Mouse (Mus musculus) MEL (cell line): ENCODE data around the gene Moxd1. TPM values are rescaled to one million over a fixed set of nuclear protein-coding genes. Genes with fewer than 3 reads are reported as not detected.

ENCODE experiments used
- DNase-seq: peaks from one replicate; pipeline ENCODE4 v3.0.0; 2011; ENCODE audit warnings: low read depth, low spot score
- H3K27ac ChIP-seq: 2 replicates; pipeline ENCODE4 v1.5.1; 2012; ENCODE audit warnings: low read depth, mild to moderate bottlenecking, control low read depth, low read length, moderate library complexity; ENCODE audit not compliant: control insufficient read depth
- H3K27me3 ChIP-seq, 2 experiments: fragments of 150-350 bp in 1 of 2; sonication (generic) in 1 of 2; 2 replicates each; pipeline ENCODE4 v1.6.1; 2012; ENCODE audit warnings: low read length in 2 of 2, mild to moderate bottlenecking in 2 of 2, improper control_type of control experiment in 1 of 2, moderate library complexity in 1 of 2; ENCODE audit not compliant: insufficient read depth in 2 of 2, control insufficient read depth in 1 of 2
- H3K36me3 ChIP-seq, 2 experiments: 2 replicates each; pipeline ENCODE4 v1.6.1; 2012 to 2014; ENCODE audit warnings: low read length in 2 of 2, improper control_type of control experiment in 1 of 2, inconsistent platforms in 1 of 2, mild to moderate bottlenecking in 1 of 2; ENCODE audit not compliant: insufficient read depth in 2 of 2, control insufficient read depth in 1 of 2
- H3K4me1 ChIP-seq, 2 experiments: fragments of 150-350 bp in 1 of 2; sonication (generic) in 1 of 2; 2 replicates each; pipeline ENCODE4 v1.6.1; 2012; ENCODE audit warnings: low read length in 2 of 2, improper control_type of control experiment in 1 of 2, mild to moderate bottlenecking in 1 of 2; ENCODE audit not compliant: insufficient read depth in 2 of 2, control insufficient read depth in 1 of 2
- H3K4me3 ChIP-seq, 2 experiments: fragments of 150-350 bp in 1 of 2; sonication (generic) in 1 of 2; 2 replicates each; pipeline ENCODE4 v1.5.1; 2012; ENCODE audit warnings: low read depth in 2 of 2, low read length in 2 of 2, mild to moderate bottlenecking in 2 of 2, moderate library complexity in 2 of 2, control low read depth in 1 of 2, improper control_type of control experiment in 1 of 2; ENCODE audit not compliant: control insufficient read depth in 1 of 2, insufficient read depth in 1 of 2
- H3K79me2 ChIP-seq: 2 replicates; pipeline ENCODE4 v1.6.1; 2012; ENCODE audit warnings: mild to moderate bottlenecking, low read length, moderate library complexity; ENCODE audit not compliant: control insufficient read depth, poor library complexity, insufficient read depth
- H3K9ac ChIP-seq: 2 replicates; pipeline ENCODE4 v1.6.1; 2012; ENCODE audit warnings: low read depth, mild to moderate bottlenecking, control low read depth, low read length, moderate library complexity; ENCODE audit not compliant: control insufficient read depth, poor library complexity, severe bottlenecking
- H3K9me3 ChIP-seq: fragments of 150-350 bp; sonication (generic); replicated peaks from 2 replicates; pipeline ENCODE4 v1.6.1; 2012; ENCODE audit warnings: mild to moderate bottlenecking, low read length, improper control_type of control experiment, moderate library complexity; ENCODE audit not compliant: insufficient read depth
- BHLHE40 ChIP-seq: IDR thresholded peaks from 2 replicates; pipeline ENCODE4 v1.6.1; 2012; ENCODE audit warnings: low read depth, mild to moderate bottlenecking, inconsistent platforms, low read length, improper control_type of control experiment, borderline replicate concordance
- CHD2 ChIP-seq: IDR thresholded peaks from 2 replicates; pipeline ENCODE4 v1.6.1; 2011; ENCODE audit warnings: low read length, improper control_type of control experiment
- CTCF ChIP-seq, 3 experiments: IDR thresholded peaks in 2 of 3; conservative IDR thresholded peaks in 1 of 3; 2 replicates each; pipeline ENCODE4 v1.5.1; 2011 to 2012; ENCODE audit warnings: low read length in 3 of 3, low read depth in 2 of 3, mild to moderate bottlenecking in 2 of 3, improper control_type of control experiment in 1 of 3, inconsistent platforms in 1 of 3, mixed read lengths in 1 of 3, moderate library complexity in 1 of 3; ENCODE audit not compliant: control insufficient read depth in 1 of 3, insufficient read depth in 1 of 3, poor library complexity in 1 of 3, severe bottlenecking in 1 of 3
- E2F4 ChIP-seq: IDR thresholded peaks from 2 replicates; pipeline ENCODE4 v1.6.1; 2011; ENCODE audit warnings: low read depth, low read length, improper control_type of control experiment, borderline replicate concordance
- EP300 ChIP-seq, 2 experiments: IDR thresholded peaks; 2 replicates each; pipeline ENCODE4 v1.6.1; 2011; ENCODE audit warnings: improper control_type of control experiment in 2 of 2, low read length in 2 of 2, low read depth in 1 of 2, mild to moderate bottlenecking in 1 of 2
- ETS1 ChIP-seq: IDR thresholded peaks from 2 replicates; pipeline ENCODE4 v1.6.1; 2012; ENCODE audit warnings: low read depth, mild to moderate bottlenecking, inconsistent platforms, low read length, improper control_type of control experiment, moderate library complexity
- GABPA ChIP-seq: IDR thresholded peaks from 2 replicates; pipeline ENCODE4 v1.6.1; 2012; ENCODE audit warnings: low read depth, mild to moderate bottlenecking, inconsistent platforms, low read length, improper control_type of control experiment, moderate library complexity
- JUND ChIP-seq: IDR thresholded peaks from 2 replicates; pipeline ENCODE4 v1.6.1; 2011; ENCODE audit warnings: low read depth, mild to moderate bottlenecking, improper control_type of control experiment, low read length
- MAX ChIP-seq: IDR thresholded peaks from 2 replicates; pipeline ENCODE4 v1.6.1; 2011; ENCODE audit warnings: low read length, improper control_type of control experiment
- MAZ ChIP-seq: IDR thresholded peaks from 2 replicates; pipeline ENCODE4 v1.6.1; 2012; ENCODE audit warnings: low read depth, mild to moderate bottlenecking, inconsistent platforms, low read length, improper control_type of control experiment
- MEF2A ChIP-seq: IDR thresholded peaks from 2 replicates; pipeline ENCODE4 v1.6.1; 2014; ENCODE audit warnings: low read depth, mild to moderate bottlenecking, inconsistent platforms, low read length, improper control_type of control experiment; ENCODE audit not compliant: poor library complexity, insufficient replicate concordance, severe bottlenecking; ENCODE audit errors: extremely low read depth
- MYB ChIP-seq: IDR thresholded peaks from 2 replicates; pipeline ENCODE4 v1.6.1; 2011; ENCODE audit warnings: mild to moderate bottlenecking, low read depth, low read length, improper control_type of control experiment
- NRF1 ChIP-seq: IDR thresholded peaks from 2 replicates; pipeline ENCODE4 v1.6.1; 2014; ENCODE audit warnings: low read depth, mild to moderate bottlenecking, inconsistent platforms, low read length, improper control_type of control experiment, moderate library complexity; ENCODE audit not compliant: poor library complexity, insufficient read depth, severe bottlenecking
- POLR2AphosphoS2 ChIP-seq: IDR thresholded peaks from 2 replicates; pipeline ENCODE4 v1.6.1; 2011; ENCODE audit warnings: low read length, improper control_type of control experiment
- POLR2AphosphoS5 ChIP-seq: IDR thresholded peaks from 2 replicates; pipeline ENCODE4 v1.6.1; 2012; ENCODE audit warnings: low read depth, borderline replicate concordance, mild to moderate bottlenecking, inconsistent platforms, low read length, moderate library complexity, mixed read lengths
- TAL1 ChIP-seq: IDR thresholded peaks from 2 replicates; pipeline ENCODE4 v1.6.1; 2012; ENCODE audit warnings: mild to moderate bottlenecking, inconsistent platforms, low read length, moderate library complexity, mixed read lengths
- USF1 ChIP-seq: IDR thresholded peaks from 2 replicates; pipeline ENCODE4 v1.6.1; 2014; ENCODE audit warnings: low read depth, mild to moderate bottlenecking, inconsistent platforms, low read length, improper control_type of control experiment, moderate library complexity
- ZC3H11A ChIP-seq: IDR thresholded peaks from 2 replicates; pipeline ENCODE4 v1.6.1; 2012; ENCODE audit warnings: low read depth, mild to moderate bottlenecking, inconsistent platforms, low read length, improper control_type of control experiment
- ZMIZ1 ChIP-seq: IDR thresholded peaks from 2 replicates; pipeline ENCODE4 v1.6.1; 2012; ENCODE audit warnings: low read depth, mild to moderate bottlenecking, inconsistent platforms, low read length, improper control_type of control experiment, moderate library complexity
- ZNF384 ChIP-seq: IDR thresholded peaks from 2 replicates; pipeline ENCODE4 v1.6.1; 2012; ENCODE audit warnings: low read depth, mild to moderate bottlenecking, inconsistent platforms, low read length, improper control_type of control experiment
- polyA plus RNA-seq, 2 experiments: library from polyadenylated mRNA; stranded (reverse) in 1 of 2; unstranded in 1 of 2; fragments of >175 nt in 1 of 2; fragments of >200 nt in 1 of 2; gene quantifications; 2 replicates each; pipeline versions ENCODE4 v1.2.1 to v1.2.4; 2012; ENCODE audit warnings: low replicate concordance in 2 of 2, low read depth in 1 of 2; ENCODE audit not compliant: insufficient read length in 2 of 2, insufficient read depth in 1 of 2, missing spikeins in 1 of 2
- total RNA-seq: library from RNA; depleted of rRNA; stranded (reverse); fragments of 300-350 nt; gene quantifications from 2 replicates; pipeline ENCODE4 v1.2.3, GENCODE M21; 2012

Moxd1 gene
- total and polyA plus RNA-seq, 3 experiments = not detected

DNA sequence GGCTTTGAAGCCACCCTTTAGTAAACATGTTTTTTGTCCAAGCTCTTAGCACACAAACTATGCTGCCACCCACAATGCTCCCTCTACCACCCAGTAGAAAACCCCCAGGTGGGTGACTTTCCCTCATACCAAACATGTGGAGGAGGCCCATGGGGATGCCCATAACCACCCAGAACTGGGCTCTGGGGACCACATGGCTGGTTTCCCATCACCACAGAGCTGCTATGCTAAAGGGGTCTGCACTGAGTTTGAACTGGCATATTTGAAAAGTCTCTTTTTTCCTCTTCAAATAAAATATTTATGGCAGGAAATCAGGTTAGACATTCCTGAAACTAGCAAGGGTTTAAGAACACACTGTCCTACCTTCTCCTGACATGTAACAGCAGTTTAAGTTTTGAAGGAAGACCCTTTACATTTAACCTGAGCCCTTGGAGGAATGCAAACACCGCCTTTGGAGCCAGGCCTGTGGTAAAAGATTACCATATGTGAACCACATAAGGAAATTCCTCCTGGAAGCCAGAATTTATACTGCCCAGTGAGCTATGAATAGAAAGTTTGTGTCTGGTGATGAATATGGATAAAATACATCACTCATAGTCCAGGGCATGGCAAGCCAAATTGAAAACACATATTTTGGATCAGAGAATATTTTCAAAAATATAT is 117.4 kb downstream of the Moxd1 start:
- Histone ChIP-seq H3K79me2 (no peaks in the 10 kb centered on the region), H3K4me1 (no peaks in the 10 kb centered on the region), H3K9me3 (no peaks in the 10 kb centered on the region), H3K9ac (no peak overlapping the region)
- TF ChIP-seq ZC3H11A (no peak), MYB (no peak), MAZ (no peak), TAL1 (no peak), ZNF384 (no peak), BHLHE40 (no peak), E2F4 (no peak), MEF2A (no peak), POLR2AphosphoS2 (no peak), EP300 (IDR thresholded peaks at IDR 0.05; ENCODE audit: low read depth in 1 of 2, low read length in 2 of 2) (no peak), USF1 (no peak), ZMIZ1 (no peak), JUND (no peak)
- TF ChIP-seq, all 39 proteins: peak for 0
- Histone ChIP-seq H3K36me3 (no peaks in the 10 kb centered on the region), H3K4me3 (no peak overlapping the region), H3K27ac (no peak overlapping the region), H3K27me3 (no peaks in the 10 kb centered on the region)
- no peak for DNase-seq

- Histone ChIP-seq H3K9me3 (no peaks in the 10 kb centered on the region), H3K79me2 (no peaks in the 10 kb centered on the region), H3K36me3 (no peaks in the 10 kb centered on the region), H3K27me3 (no peaks in the 10 kb centered on the region), H3K27ac (no peak overlapping the region), H3K9ac (no peak overlapping the region), H3K4me1 (no peaks in the 10 kb centered on the region), H3K4me3 (no peak overlapping the region)
- TF ChIP-seq POLR2AphosphoS5 = no peak
- no peak for TF ChIP-seq NRF1
- no peak for TF ChIP-seq ETS1
- no peak for TF ChIP-seq E2F4
- TF ChIP-seq CHD2 = no peak
- no peak for TF ChIP-seq GABPA
- TF ChIP-seq CTCF (IDR thresholded peaks at IDR 0.05 in 2 of 3, conservative IDR thresholded peaks at IDR 0.05 in 1 of 3; ENCODE audit: control insufficient read depth in 1 of 3, insufficient read depth in 1 of 3, low read depth in 2 of 3, low read length in 3 of 3, poor library complexity in 1 of 3, severe bottlenecking in 1 of 3) = no peak
- TF ChIP-seq ZC3H11A = no peak
- TF ChIP-seq TAL1 = no peak
- TF ChIP-seq ZNF384 = no peak
- no peak for TF ChIP-seq MAX
- no peak for DNase-seq
Observed at GRCm38 (mm10) chr10:24341214-24341589, 117.9 kb downstream of the Moxd1 start.
